Mouse (Mus musculus): ENCODE data around the gene D630039A03Rik.

DNA sequence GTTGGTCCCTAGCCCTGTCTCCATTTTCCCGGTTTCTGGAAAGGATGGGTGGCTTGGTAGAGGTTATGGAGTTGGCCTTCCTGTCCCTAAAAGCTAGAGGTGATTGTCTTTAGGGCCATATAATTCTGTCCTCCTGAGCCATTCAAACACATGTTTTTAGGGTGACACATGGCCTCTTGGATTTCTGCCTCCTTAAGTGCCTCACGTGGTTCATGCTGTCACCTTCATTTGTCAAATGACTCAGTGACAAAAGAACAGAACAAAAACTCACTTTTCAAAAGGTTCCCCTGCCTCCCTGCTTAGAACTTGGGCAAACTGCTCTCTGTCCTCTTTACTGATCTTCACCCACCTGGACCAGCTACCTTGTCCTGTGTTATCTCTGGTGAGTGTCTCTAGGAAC lies 30.9 kb downstream of the D630039A03Rik start:
- TF ChIP-seq POLR2AphosphoS2 (IDR thresholded peaks at IDR 0.05; ENCODE audit: insufficient read length, low read depth) (no peak), TCF12 (IDR thresholded peaks at IDR 0.05; ENCODE audit: insufficient read depth, poor library complexity, severe bottlenecking) (no peak), USF1 (IDR thresholded peaks at IDR 0.05; ENCODE audit: low read depth) (no peak), MAX (IDR thresholded peaks at IDR 0.05; ENCODE audit: low read depth) (no peak), POLR2A (IDR thresholded peaks at IDR 0.05; ENCODE audit: insufficient read length, low read depth) (no peak), MYOD1 (IDR thresholded peaks at IDR 0.05; ENCODE audit: control insufficient read depth in 1 of 3, insufficient read length in 2 of 3, low read depth in 2 of 3) (no peak), E2F4 (IDR thresholded peaks at IDR 0.05; ENCODE audit: insufficient read depth) (no peak)

All from myocyte (in vitro differentiated cells).